Mouse (Mus musculus) left cerebral cortex, postnatal 14 days (tissue): ENCODE measurements at regions not wholly inside any gene's neighbourhood (a gene's known extent, or its start where the extent isn't known, plus 50 kb on each side); places are given as distances from the start of the nearest gene placed in this dataset.

Source experiments
- DNase-seq, 2 experiments: peaks; one replicate each; pipeline ENCODE4 v3.0.0; 2021 to 2022; ENCODE audit warnings: low spot score in 2 of 2, mixed read lengths in 1 of 2
- intact Hi-C: fragments of 180-260 bp; cut with DNase I; formaldehyde crosslinking; loops from one replicate; pipeline ENCODE4 v1.15.1; 2025

DNA sequence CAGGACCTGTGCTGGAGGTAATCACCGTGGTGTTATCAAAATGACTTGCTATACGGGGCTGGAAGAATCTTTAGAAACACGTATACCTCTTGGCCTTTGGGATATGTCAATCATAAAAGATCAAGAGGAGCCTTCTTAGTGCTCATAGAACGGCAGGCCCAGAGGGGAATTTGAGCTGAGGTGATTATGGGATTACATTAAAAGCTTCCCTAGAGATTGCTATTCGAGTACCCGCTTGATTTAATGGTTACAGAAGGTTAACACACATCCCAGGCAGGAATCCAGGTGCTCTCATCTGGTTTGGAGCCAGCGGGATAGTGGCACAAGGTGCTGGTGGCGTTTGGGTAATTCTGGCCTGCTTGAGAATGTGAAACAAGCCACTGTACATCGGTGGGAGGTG is 241.4 kb downstream of the Drd1 start:
- intact Hi-C loops, result no loop called here

DNA sequence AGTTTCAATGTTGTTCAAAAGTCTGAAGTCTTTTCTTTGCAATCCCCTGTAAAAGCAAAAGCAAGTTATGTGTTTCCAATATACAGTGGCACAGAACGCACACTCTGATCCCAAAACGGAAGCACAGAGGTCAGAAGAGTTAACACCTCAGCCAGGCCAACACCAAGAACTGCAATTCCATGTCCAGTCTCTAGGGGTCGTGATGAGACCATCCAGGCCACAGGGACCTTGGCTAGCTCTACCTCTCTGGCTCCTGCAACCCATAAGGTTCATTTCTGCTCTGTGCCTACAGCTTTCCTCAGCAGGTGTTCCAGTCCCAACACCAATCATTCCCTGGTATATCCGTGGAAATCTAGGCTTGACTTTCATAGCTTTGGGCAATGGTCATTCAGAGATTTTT is 243.6 kb downstream of the Drd1 start:
- intact Hi-C loops, result no loop called here
- DNase-seq, result peak; percentile 31 to 33

More for the DNA sequence above, 241.4 kb downstream of the Drd1 start:
- no peak for DNase-seq

DNA sequence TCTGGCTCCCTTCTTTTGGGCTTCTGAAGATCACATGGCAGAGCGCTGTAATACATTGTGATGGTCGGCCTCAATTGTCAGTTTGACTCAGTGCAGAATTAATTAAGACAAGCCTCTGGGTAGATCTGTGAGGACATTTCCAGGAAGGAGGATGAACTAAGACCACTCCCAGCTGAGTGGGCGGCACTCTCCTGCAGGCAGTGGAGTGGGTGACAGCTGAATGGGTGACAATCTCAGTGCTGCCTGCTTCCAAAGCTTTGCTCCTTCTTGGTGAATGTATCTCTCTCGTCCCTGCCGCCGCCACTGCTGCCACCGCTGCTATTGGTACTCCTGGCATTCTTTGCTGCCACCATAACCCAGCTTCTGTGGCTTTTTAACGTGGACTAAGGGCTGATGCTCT is 244.4 kb downstream of the Drd1 start:
- peak; percentile 27 to 46 for DNase-seq
- intact Hi-C loops, result no loop called here

DNA sequence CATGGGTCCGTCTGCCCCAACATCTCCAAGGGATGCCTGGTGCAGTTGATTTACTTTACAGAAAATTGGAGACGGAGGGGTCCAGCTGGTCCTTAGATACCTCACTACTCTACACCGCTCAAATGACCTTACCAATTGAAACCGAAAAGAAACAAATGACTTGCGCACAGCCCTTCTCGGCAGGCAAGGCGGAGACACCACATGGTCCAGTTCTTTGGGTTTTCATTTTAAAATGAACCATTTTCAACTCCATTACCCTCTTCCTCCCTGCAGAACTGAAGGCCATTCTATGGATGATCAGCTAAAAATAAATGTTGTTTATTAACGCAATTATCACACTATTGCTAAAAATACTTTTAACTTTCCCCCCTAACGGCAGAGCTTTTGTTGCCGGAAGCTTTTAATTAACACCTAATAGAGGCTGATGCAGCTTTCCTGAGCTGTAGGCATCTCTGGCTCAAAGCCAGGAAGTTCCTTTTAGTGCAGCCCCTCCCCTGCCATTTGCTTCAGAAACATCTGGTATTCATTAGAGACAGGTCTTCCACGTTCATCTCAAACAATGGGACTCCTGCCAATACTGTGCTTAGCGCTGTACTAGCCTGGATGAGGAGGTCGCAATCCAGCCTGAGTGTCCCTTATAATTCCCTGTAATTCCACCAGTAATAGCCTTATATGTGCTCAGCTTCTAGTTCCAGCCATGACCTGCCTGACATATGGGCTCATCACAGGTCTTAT is 247.5 kb downstream of the Drd1 start:
- no peak for DNase-seq
- intact Hi-C loops, result no loop called here

DNA sequence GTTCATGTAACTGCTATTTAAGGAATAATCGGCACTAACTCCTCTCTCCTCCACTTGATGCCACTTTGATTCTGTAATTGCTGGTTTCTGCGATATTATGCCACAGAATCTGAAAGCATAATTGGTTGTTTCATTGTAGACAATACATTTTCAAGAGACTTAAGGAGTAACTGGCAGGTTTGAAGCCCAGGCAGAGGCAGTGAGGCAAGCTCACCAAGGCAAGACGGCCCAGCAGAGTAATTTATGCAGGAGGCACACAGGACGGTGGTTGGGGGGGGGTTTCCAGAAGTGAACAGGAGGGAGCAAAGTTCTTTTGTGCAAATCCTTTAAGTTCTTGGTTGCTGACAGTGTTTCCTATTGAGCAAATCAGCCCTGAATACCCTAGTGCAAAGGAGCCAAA is 249.6 kb downstream of the Drd1 start:
- intact Hi-C loops, result no loop called here
- DNase-seq, result no peak

DNA sequence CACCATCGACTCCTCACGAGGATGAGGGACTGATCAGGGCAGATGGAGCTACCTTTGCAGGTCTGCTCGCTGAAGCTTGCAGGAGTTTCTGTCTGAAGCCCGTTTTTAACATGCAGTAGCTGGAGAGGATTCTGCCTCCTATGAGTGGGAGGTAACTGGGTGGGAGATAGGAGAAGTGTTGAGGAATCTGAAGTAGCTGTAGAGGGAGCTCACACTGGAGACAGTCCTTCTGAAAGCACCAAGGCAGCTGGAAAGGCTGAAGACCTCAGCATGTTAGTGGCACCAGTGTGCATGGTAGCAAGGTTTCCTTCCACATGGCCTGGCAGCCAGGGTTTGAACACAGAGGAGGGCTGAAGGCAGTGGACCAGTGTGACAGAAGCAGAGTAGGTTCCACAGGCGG is 254.5 kb downstream of the Drd1 start:
- intact Hi-C loops, result no loop called here
- no peak for DNase-seq

DNA sequence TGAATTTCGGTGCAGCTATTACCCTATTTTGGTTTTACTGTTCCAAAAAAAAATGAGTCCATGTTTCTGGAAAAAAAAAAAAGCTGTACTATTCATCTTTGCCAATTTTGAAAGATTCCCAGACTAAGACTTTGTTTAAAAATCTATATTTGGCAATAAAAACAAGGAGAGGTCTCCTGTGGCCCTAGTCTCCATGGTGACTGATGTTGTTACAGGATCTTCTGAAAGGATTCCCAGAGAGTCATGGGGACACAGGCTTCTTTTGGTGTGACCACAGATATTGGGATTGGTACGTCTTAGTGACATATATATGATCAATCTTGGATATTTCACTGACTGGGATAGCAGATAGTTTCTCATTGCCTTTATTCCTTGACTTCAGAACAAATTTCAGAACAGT is 266.7 kb downstream of the Drd1 start:
- intact Hi-C loops, result no loop called here
- no peak for DNase-seq

DNA sequence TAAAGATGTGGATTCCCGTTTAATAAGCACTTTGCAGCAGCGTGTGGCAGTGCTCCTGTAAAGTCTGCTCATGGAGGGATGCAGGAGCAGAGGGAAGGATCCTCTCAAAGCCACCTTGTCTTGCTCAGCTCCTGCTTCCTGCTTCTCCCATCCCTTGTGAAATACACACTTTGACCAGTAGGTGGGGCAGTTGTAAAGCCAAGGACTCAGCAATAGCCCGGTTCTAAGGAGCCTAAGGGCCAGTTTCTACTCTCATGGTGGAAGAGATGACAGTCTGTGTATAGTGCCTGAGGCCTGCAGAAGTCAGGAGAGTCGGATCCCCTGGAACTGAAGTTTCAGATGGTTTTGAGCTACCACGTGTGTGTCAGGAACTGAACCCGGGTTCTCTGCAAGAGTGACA is 272.0 kb downstream of the Drd1 start:
- intact Hi-C loops, result loop anchor here (2.0 kb wide), 2 partner anchors 271 to 281 kb away; partner anchors contain the start of gene Drd1
- peak; percentile 90 to 93 for DNase-seq

DNA sequence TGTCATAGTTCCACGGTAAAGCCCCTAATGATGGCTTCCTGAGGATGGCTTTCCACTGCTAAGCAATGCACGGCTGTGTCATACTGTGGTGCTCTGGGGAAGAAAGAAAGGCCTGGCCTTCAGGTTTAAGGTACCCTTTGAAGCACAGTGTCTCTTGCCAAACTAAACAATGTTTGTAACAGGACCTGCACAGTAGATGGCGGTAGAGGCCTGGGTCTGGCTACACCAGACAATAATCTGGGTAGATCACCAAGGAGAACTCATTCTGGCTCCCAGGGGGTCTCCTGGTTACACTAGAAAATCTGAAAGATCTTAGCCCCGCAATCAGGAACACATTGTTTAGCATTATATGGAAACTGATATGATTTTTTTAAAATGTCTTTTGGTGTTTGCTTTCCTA is 276.4 kb downstream of the Drd1 start:
- peak in 1 of 2 experiments; percentile 71 for DNase-seq
- intact Hi-C loops, result loop anchor here (10.0 kb wide), 1 partner anchor 446 kb away; no protein-coding TSS in a partner anchor

DNA sequence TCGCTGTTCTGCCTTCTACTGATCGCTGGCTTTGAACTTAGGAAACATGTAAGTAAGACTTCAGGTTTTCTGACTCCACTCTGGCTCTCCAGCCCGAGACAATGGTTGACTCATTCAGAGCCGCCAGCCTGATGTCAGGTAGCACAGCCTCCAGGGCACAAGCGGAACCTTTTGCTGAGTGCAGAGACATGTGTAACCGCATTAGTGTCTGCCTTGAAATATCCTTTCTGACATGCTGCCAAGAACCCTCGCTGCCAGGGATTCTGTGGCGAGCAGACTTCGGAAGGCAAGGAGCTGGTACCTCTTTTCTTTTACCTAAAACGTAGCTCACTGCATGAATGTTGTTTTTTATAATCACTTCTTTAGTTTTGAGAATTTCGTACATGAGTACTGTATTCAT is 279.1 kb downstream of the Drd1 start:
- intact Hi-C loops, result loop anchor here (10.0 kb wide), 1 partner anchor 448 kb away; no protein-coding TSS in a partner anchor
- no peak for DNase-seq

DNA sequence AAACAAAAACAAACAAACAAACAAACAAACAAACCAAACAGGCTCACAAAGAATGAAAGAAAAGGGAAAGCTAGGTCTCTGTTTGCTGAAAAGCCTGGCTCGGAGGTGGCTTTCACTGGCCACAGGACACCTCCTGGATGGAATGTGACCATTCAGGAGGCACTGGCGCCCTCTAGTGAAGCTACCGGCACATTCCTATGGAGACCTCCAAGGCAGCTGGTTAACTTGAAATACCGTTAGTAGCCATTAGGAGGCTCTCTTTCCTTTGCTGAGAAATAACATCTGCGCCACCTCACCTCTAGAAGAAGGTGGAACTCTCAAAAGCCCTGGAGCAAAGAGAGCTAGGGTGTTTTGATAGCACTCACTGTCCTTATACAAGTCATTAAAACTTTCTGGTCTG is 279.8 kb downstream of the Drd1 start:
- intact Hi-C loops, result loop anchor here (10.0 kb wide), 1 partner anchor 449 kb away; no protein-coding TSS in a partner anchor
- DNase-seq, result peak; percentile 32 to 76

DNA sequence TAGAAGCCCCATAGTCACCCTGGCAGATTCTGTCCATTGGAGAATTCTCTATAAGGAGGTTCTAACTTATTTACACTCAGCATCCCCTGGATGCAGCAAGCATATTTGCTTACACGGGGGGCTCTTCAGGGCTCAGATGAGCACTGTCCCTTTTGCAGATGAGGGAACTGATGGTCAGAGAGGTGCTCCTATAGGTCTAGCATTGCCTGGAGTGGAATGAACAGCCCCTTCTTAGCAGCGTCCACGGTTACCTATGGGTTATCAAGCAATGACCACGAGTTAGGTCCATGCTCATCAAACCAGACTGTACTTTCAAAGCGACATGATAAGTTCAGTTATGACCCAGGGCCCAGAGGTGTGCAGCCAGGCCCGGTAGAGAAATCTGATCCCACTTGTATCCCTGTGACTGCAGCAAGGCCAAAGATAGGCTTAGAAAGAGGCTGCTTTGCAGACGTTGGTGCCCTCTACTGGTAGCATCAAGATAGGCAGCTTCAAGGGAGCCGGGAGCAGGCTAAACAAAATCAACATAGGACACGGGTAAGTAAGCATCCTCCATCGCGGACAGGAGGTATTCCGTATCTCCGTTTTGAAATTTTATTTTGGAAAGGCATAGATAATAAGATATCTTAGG is 290.8 kb downstream of the Drd1 start:
- DNase-seq, result peak; percentile 70 to 81
- intact Hi-C loops, result loop anchor here (5.0 kb wide), 1 partner anchor 322 kb away; no protein-coding TSS in a partner anchor

DNA sequence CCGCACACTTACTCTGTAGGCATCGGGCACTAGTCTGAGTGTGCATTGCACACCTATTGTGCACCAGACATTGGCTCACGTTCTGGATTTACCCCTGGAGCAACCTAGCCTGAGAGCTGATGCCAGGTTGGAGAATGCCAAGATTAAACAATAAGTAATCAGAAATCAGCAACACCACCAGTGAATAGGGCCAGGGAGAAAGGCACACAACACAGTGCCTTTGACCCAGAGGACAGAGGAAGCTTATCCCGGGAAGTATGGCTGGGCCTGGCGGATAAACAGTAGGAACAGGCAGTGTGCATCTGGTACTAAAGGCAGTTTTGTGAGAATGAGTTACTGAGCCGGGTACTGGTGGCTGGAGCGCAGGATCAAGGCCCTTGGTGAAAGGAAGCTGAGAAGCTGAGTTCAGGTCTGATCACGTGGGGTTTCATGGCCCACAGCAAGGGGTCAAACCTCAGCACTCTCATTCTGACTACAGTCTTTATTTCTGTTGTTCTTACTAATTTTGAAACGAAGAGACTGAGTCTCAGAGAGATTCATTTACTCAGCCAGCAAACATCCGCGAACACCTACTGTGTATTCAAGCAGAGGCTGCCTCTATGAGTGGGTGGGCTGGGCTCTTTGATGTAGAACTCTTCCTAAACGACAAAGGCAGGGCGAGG is 284.8 kb upstream of the Msx2 start:
- intact Hi-C loops, result loop anchor here (2.0 kb wide), 1 partner anchor 59 kb away; no protein-coding TSS in a partner anchor
- no peak for DNase-seq

DNA sequence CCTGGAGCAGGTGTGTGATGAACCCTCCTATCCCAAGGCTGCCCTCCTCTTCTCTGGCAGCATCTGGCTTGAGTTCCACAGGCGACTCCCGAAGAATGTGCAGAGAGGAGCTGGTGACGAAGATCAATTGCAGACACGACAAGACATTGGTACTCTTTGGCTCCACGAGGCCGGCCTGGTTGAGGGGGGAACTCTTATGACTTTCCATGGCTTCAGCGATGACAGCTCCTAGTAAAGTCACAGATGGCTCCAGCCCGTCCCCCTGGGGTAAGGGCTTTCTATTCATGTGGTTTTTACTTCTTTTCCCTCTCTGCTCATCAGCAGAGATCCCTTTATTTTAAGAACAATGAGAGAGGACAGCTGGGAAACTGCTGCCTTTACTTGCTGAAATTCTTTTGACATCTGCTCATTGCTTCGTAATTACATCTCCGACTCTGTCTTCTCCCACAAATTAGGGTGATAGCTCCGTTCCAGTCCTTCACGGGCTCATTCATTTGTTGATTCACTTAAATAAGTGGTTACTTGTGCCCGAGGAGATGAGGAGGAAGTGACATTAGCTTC is 284.2 kb upstream of the Msx2 start:
- no peak for DNase-seq
- intact Hi-C loops, result no loop called here

DNA sequence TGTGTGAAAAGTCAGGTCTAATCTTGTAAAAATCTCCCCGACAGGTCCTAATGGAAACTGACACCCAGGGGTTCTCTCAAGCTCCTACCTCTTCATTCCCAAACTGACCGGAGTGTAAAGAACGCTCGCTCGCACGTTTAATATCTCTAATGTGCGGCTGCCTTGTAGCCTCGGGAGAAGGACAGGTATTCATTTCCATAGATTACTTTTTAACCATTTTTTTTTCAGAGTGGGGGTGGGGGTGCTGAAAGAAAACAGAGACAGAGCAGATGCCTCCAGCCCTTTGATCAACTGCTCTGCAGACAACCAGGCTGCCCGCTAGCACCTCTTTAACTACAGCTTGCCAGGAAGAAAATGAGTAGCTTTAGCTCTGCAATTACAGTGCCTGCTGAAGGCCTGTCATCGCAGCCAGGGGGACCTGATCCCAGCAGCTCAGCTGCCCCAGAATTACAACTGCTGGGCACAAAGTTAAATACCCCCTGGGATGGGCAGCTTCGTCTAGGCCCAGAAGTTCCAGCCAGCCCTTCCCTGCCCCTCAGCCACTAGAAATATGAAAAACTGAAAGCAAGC is 282.3 kb upstream of the Msx2 start:
- intact Hi-C loops, result no loop called here
- DNase-seq, result no peak

DNA sequence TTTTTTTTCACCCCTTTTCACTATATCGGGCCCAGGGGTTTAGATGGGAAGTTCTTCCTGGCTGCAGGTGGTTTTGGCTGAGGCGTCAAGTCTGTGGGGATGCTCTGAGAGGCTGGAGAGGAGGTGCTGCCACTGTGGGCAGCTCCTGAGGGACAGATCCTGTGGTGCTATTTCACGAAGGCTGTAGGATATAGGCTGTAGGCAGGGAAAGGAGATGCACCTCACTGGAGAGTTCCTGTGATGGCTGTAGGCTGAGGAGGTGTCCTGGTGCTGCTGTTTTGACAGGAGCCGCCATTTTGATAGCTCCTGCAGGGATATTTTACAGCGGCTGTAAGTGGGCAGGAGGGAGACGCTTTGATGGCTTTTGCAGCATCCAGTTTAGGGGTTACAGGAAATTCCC is 280.2 kb upstream of the Msx2 start:
- intact Hi-C loops, result no loop called here
- DNase-seq, result no peak

DNA sequence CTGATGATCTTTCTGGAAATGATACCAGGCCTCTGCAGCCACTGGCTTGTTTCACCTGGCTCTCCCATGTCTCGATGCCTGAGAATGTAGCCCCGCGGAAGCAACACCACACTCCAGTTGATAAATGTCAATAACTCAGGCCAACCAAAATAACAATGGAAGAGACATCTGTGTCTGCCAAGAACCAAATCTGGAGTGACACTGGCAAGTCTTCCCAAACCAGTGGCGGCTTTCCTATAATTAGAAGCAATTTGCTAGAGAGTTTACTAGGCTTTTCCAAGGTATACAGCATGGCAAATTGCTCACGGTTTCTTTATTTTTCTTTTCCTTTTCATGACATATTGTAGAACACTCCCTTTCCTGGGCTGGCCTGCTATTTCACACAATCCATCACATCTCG is 268.1 kb upstream of the Msx2 start:
- DNase-seq, result no peak
- intact Hi-C loops, result no loop called here

DNA sequence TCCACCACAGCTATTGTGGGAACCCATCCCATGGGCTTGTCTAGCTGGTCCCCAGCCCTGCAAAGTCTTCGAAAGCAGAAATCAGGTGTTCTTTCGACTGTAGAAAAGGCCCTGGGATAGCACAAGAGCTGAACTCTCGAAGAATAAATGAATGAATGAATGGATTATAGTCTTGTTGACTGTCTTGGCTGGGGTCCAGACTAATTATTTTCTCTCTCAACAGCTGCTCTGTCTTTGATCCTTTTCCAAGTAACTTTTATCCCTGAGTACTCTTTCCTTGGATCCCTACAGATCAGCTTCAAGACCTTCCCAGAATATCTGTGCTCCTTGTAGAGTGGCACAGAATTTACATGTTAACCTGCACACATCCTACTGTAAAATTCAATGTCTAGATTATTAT is 266.3 kb upstream of the Msx2 start:
- peak in 1 of 2 experiments; percentile 18 for DNase-seq
- intact Hi-C loops, result no loop called here

DNA sequence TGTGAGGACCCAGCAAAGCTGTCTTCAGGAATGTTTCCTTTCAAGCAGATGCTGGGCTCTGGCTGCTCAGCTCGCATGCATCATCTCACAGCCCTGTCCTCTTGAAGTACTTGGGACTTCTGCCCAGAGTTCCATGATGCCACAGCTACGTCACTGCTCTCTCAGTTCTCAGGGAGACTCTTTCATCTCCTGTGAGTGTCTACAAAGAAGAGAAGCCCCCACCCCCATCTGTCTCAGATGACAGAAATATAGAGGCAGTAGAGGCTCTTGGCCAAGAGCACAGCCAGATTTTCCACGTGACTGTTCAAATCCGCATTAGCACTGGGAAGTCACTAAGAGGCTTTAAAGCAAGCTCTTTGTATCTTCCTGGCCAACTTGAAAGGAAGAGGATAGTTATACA is 262.1 kb upstream of the Msx2 start:
- intact Hi-C loops, result no loop called here
- peak; percentile 11 to 23 for DNase-seq
